Mouse (Mus musculus) neural tube, embryonic 12.5 days (tissue): Measurements from ENCODE around the gene Kdm5b. TPM values are rescaled to one million over a fixed set of nuclear protein-coding genes. Genes with fewer than 3 reads are reported as not detected.

ENCODE experiments used
- ATAC-seq: fragments of 200-750 bp; cut with Nextera tagmentation; 2 replicates; pipeline ENCODE4 v1.8.0; 2017; ENCODE audit warnings: low read depth, mild to moderate bottlenecking, moderate TSS enrichment, moderate library complexity; ENCODE audit not compliant: low FRiP score
- H3K27ac ChIP-seq: fragments of 300-500 bp; sonication (generic); 2 replicates; pipeline ENCODE4 v1.5.1; 2016
- H3K27me3 ChIP-seq: fragments of 300-500 bp; sonication (generic); replicated peaks from 2 replicates; pipeline ENCODE4 v1.6.1; 2016; ENCODE audit warnings: mild to moderate bottlenecking
- H3K36me3 ChIP-seq: fragments of 300-500 bp; sonication (generic); 2 replicates; pipeline ENCODE4 v1.6.1; 2016; ENCODE audit warnings: mild to moderate bottlenecking
- H3K4me1 ChIP-seq: fragments of 300-500 bp; sonication (generic); 2 replicates; pipeline ENCODE4 v1.6.1; 2016
- H3K4me2 ChIP-seq: fragments of 300-500 bp; sonication (generic); replicated peaks from 2 replicates; pipeline ENCODE4 v1.6.1; 2016; ENCODE audit warnings: mild to moderate bottlenecking
- H3K4me3 ChIP-seq: fragments of 300-500 bp; sonication (generic); 2 replicates; pipeline ENCODE4 v1.5.1; 2016
- H3K9ac ChIP-seq: fragments of 300-500 bp; sonication (generic); 2 replicates; pipeline ENCODE4 v1.6.1; 2016; ENCODE audit warnings: mild to moderate bottlenecking
- H3K9me3 ChIP-seq: fragments of 300-500 bp; sonication (generic); 2 replicates; pipeline ENCODE4 v1.6.1; 2016; ENCODE audit warnings: mild to moderate bottlenecking
- WGBS: fragments of 180-500 bp; shearing (Covaris S2); methylation state at CpG from one replicate; pipeline ENCODE4 v1.1.7; 2016; 5-methylcytosine and 5-hydroxymethylcytosine counted together
- polyA plus RNA-seq: library from polyadenylated mRNA; unstranded; fragments of >200 nt; fragmentation: Nextera tagmentation; extraction: Ambion mirVana; gene quantifications from 2 replicates; pipeline ENCODE4 v1.2.1, GENCODE M21; 2016

Kdm5b gene
- polyA plus RNA-seq, 1 experiment from 2014 or later: 108 TPM

DNA sequence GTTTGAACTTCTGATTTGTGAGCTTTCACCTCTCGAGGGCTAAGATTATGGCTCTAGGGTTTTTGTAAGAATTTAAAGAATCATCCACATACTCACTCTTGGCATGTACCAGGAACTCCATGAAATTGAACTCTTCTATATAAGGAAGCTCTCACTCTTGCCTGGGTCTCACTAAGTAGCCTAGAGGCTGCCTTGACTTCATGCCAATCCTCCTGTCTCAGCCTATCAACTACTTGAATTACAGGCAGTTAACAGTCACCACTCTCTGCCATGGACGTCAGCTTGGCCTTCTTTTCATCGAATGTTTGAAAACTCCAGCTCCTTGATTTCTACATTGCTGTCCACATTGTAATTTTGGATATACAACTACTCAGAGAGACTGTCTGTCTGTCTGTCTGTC is 7.6 kb upstream of the Kdm5b start:
- Histone ChIP-seq H3K27me3 (no peaks in the 10 kb centered on the region), H3K9ac (no peak overlapping the region), H3K4me1 (peaks cover 12% of the 10 kb centered on the region), H3K4me2 (no peak overlapping the region), H3K4me3 (no peak overlapping the region), H3K36me3 (no peaks in the 10 kb centered on the region), H3K27ac (no peak overlapping the region), H3K9me3 (no peaks in the 10 kb centered on the region)
- 68% methylated on average over 3 of the region's 3 CpGs for WGBS
- ATAC-seq: no peak

DNA sequence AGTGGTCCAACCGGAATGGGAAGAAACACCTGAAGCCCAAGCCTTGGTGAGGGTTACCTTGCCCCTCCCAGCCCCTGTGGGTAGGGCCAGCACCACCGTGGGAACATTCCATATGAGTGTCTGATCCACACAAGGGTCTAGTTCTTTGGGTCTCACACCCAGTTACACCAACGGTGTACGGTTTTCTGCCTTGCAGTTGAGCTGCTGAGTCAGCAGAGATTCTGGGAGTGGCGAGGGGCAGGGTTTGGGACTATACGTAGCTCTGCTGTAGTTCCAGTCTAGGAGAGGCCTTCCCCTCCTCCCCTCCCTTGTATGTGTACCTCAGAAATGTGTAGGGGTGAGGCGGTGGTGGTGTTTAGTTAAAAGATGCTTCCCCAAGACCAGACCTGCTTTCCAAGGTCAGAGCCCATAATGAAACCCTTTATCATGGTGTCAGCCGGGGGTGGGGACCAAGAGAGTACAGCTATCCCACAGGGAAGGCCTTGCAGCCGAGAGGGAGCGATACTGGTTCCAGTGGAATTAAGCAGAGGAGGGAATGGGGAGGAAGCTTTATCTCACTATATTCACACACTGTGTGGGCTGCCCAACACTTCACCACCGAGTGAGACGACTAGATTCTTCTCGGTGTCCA is 4.6 kb upstream of the Kdm5b start:
- Histone ChIP-seq H3K27me3 (no peaks in the 10 kb centered on the region), H3K27ac (no peak overlapping the region), H3K36me3 (no peaks in the 10 kb centered on the region), H3K4me3 (no peak overlapping the region), H3K9ac (no peak overlapping the region), H3K4me1 (peaks cover 12% of the 10 kb centered on the region), H3K9me3 (no peaks in the 10 kb centered on the region), H3K4me2 (peak overlapping the region; percentile 94)
- WGBS: 31% methylated on average over 13 of the region's 13 CpGs
- no peak for ATAC-seq

DNA sequence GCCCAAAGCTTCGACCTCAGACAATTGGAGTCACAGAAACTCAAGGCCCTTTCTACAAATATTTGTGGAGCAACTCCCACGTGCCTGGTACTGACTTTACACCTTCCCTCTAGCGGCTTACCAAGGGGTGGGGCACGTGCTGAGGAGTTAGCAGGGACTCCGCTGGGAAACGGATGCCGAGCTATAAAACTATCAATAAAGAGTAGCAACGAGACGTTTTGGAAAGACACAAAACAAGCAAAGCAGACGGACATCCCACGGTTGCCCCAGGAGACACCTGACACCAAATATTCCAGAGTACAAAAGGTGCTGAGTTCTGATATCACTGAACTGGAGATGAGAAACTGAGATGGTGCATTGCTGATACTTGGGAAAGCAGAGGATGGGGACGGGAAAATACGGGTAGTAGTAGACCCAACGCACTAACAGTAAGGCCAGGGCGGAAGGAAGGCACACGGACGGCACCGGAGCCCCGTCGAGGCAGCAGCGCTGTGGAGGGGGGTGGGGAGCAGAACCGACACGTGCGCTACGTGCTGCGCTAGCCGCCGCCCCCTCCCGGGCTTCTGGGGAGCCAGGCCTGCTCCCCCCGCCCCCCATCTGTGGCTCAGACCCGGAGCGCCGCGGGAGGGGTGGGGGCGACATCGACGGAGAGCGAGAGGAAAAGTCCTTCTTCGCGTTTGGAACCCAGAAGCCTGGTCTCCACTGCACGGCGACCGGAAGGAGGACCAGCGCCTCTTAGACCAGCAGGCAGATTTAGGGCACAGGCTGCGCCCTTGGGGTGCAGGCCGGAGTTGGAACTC is 3.9 kb upstream of the Kdm5b start:
- Histone ChIP-seq H3K4me2 (peak overlapping the region; percentile 94), H3K4me3 (peak overlapping the region; percentile 68), H3K4me1 (peaks cover 12% of the 10 kb centered on the region), H3K27ac (peak overlapping the region; percentile 87), H3K9ac (peak overlapping the region; percentile 83), H3K9me3 (no peaks in the 10 kb centered on the region), H3K36me3 (no peaks in the 10 kb centered on the region), H3K27me3 (no peaks in the 10 kb centered on the region)
- WGBS: 2% methylated on average over 46 of the region's 46 CpGs
- peak; percentile 37 for ATAC-seq

DNA sequence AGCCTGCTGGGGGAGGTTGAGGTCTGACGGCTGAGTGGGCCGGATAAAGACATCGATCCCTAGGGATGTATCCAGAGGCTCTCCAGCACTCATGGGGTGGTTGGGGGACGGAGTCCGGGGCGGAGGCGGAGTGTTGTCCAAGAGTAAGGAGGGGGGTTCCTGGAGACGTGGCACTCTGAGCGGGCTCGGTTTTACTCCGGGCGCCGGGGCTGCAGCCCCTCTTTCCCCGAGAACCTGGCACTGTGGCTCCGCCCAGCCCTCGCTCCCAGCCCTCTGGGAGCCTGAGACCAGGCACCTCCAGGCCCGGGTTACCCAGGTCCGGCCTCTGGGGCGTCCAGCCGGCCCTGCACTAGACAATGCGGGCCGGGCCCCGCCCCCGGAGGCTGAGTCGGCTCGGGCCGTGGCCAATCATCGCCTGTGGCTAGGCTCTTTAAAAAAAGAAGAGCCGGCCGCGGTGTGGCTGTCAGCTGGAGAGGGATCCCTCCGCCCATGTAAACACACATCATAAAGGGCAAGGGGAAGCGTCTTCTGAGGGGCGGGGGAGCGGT is 3.2 kb upstream of the Kdm5b start:
- peak; percentile 96 for ATAC-seq
- Histone ChIP-seq H3K9ac (peak overlapping the region; percentile 83), H3K27ac (peak overlapping the region; percentile 87), H3K27me3 (no peaks in the 10 kb centered on the region), H3K4me1 (peaks cover 12% of the 10 kb centered on the region), H3K9me3 (no peaks in the 10 kb centered on the region), H3K4me2 (peak overlapping the region; percentile 94), H3K36me3 (no peaks in the 10 kb centered on the region), H3K4me3 (peak overlapping the region; percentile 68)
- WGBS: 0% methylated on average over 35 of the region's 35 CpGs

DNA sequence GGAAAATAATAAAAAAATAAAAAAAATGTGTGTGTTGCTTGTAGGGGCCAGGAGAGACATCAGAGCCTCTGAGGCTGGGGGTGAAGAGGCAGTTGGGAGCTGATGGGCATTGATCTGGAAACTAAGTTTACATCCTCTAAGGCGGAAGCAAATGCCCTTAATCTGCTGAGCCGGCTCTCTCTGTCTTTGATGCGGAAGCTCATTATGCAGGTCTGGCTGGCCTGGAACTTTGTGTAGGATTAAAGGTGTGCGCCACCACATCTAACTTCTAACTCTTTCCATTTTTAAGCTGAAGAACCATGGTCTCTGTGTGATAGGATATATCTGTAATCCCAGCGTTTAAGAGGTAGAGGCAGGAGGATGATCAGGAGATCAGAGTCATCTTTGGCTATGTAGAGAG is 1.5 kb upstream of the Kdm5b start:
- no peaks in the 10 kb centered on the region for H3K27me3 ChIP-seq
- no peak overlapping the region for H3K9ac ChIP-seq
- H3K36me3 ChIP-seq: no peaks in the 10 kb centered on the region
- WGBS: 65% methylated on average over 5 of the region's 5 CpGs
- ATAC-seq: no peak
- no peak overlapping the region for H3K4me2 ChIP-seq
- H3K4me3 ChIP-seq: no peak overlapping the region
- no peak overlapping the region for H3K27ac ChIP-seq
- H3K9me3 ChIP-seq: no peaks in the 10 kb centered on the region
- H3K4me1 ChIP-seq: peaks cover 20% of the 10 kb centered on the region

DNA sequence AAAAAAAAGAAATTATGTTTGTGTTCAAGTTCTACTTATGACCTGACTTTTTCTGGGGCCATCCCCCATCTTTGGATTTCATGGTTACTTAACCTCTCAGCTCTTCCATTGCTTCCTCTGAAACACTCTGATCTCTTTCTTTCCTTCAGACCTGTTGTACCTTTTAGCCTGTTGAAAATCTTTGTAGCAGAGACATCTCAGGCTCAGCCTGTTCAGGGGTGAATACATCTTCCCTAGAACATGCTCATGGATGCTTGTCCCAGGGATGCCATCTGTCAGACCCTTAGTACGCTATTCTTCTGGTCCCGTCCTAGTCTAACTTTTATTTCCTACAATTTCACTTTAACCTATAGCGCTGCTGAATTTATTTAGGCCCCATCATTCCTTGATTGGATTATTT is 745 bp upstream of the Kdm5b start:
- no peak overlapping the region for H3K27ac ChIP-seq
- H3K9me3 ChIP-seq: no peaks in the 10 kb centered on the region
- H3K27me3 ChIP-seq: no peaks in the 10 kb centered on the region
- WGBS: 73% methylated on average over 3 of the region's 3 CpGs
- no peaks in the 10 kb centered on the region for H3K36me3 ChIP-seq
- peaks cover 23% of the 10 kb centered on the region for H3K4me1 ChIP-seq
- H3K4me2 ChIP-seq: no peak overlapping the region
- H3K9ac ChIP-seq: no peak overlapping the region
- ATAC-seq: no peak
- H3K4me3 ChIP-seq: no peak overlapping the region

DNA sequence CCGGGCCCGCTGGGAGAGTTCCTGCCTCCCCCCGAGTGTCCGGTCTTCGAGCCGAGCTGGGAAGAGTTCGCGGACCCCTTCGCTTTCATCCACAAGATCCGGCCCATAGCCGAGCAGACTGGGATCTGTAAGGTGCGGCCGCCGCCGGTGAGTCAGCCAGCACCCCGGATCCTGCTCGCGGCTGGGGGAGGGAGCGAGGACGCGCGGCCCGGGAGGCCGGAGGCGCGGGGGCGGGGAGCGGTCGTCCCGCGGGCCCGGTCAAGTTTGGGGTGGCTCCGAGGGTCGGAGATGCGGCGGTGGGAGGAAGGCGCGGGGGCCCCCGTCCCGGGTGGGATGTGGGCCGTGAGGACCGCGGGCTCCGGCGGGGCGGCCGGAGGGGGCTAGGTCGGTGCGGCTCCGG is 425 bp downstream of the Kdm5b start:
- Histone ChIP-seq H3K36me3 (no peaks in the 10 kb centered on the region), H3K9ac (peak overlapping the region; percentile 100), H3K27me3 (no peaks in the 10 kb centered on the region), H3K9me3 (no peaks in the 10 kb centered on the region), H3K4me2 (peak overlapping the region; percentile 76), H3K4me3 (peak overlapping the region; percentile 100), H3K27ac (peak overlapping the region; percentile 92), H3K4me1 (peaks cover 22% of the 10 kb centered on the region)
- 0% methylated on average over 48 of the region's 50 CpGs for WGBS
- ATAC-seq: 0 out of 2 replicates have a peak, but pooled peaks have one; percentile 1

DNA sequence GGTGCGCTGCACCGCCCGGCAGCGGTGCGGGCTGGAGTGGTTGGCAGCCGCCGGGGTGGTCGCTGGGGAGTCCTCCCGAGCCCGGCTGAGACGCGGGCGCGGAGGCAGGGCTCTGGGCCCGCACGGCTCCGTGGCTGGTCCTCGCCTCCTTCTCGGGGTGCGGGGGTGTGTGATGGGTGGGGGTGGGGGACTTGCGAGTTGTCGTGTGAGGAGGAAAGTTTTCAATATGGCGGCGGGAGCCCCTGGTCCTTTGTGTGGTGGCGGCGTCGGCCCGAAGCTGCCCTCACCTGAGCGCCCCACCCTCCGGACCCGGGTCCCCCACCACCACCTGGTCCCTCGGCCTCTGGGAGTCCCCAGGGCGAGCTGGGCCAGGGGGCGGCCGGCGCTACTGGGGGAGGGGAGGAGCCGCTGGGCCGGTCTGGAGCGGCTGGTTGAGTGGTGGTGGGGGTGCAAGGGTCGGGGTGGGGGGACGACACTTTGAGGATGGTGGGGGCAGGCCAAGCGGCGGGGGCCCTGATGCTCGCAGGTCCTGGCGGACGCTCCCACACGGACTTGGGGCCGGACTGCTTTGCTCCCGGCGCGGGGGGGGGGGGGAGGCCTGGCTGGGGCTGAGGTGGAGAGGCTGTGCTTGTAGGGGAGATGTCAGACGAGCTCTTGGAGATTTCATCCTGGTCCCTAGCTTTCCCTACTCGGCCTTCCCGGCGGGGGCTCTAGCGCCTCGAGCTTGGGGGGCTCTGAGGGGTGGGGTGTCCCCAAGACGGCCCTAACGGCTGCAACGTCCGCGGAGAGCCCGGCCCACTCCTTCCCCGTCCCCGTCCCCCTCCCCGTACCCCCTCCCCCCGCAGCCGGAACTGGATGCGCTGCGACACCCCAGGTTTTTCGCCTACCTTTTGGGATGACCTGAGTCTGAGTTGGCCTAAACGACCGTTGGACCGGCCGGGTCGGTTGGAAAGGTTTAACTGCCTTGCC is 1.1 kb downstream of the Kdm5b start:
- H3K4me1 ChIP-seq: peaks cover 18% of the 10 kb centered on the region

DNA sequence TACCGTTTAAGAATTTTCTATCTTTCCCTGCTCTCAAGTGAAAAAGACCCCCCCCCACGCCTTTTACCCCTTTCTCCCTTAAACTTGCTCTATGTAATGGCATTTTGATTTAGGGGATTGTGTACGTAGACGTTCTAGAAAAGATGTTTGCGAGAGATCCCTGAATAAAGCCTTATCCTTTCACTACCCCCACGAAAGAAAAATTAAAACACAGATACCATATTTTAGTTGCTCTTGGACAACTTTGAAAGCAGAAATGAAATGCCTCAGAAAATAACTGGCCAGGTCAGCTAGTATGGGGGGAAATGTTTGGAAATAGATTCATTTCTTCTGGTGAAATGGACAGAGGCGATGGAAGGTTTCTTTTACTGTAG is 1.8 kb downstream of the Kdm5b start:
- Histone ChIP-seq H3K4me3 (peak overlapping the region; percentile 100), H3K27ac (peak overlapping the region; percentile 32; the same call in 1 of the 2 replicates), H3K4me2 (peak overlapping the region; percentile 76), H3K4me1 (peaks cover 16% of the 10 kb centered on the region), H3K36me3 (no peaks in the 10 kb centered on the region), H3K9ac (peak overlapping the region; percentile 100), H3K27me3 (no peaks in the 10 kb centered on the region), H3K9me3 (no peaks in the 10 kb centered on the region)
- WGBS: 4% methylated on average over 7 of the region's 7 CpGs
- ATAC-seq: no peak

More for the DNA sequence above, 1.1 kb downstream of the Kdm5b start:
- under 1% methylated on average over 70 of the region's 76 CpGs for WGBS
- Histone ChIP-seq H3K9me3 (no peaks in the 10 kb centered on the region), H3K27ac (peak overlapping the region; percentile 92), H3K9ac (peak overlapping the region; percentile 100), H3K36me3 (no peaks in the 10 kb centered on the region), H3K27me3 (no peaks in the 10 kb centered on the region), H3K4me3 (peak overlapping the region; percentile 100), H3K4me2 (peak overlapping the region; percentile 76)
- peak; percentile 11; the same call in 1 of the 2 replicates for ATAC-seq

DNA sequence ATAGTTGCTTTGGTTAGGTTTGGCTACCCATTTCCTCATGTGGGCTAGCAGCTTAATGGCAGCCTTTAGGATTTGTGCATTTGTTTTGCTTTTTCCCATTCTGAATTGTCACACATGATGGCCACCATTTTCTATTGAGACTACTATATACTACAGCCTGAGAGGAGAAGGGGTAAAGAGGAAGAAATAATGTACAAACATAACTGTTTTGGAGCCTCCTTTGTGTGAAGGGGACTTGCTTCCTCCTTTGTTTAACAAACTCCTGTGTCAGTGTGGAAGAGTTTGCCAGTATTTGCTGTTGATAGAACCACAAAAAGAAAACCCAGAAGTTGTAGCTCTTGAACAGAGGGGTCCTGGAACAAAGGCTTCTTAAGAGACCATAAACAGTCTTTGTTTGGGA is 2.5 kb downstream of the Kdm5b start:
- H3K4me2 ChIP-seq: peak overlapping the region; percentile 76
- H3K27ac ChIP-seq: no peak overlapping the region
- H3K27me3 ChIP-seq: no peaks in the 10 kb centered on the region
- no peak overlapping the region for H3K9ac ChIP-seq
- H3K36me3 ChIP-seq: no peaks in the 10 kb centered on the region
- peak overlapping the region; percentile 100 for H3K4me3 ChIP-seq
- no peak for ATAC-seq
- peaks cover 19% of the 10 kb centered on the region for H3K4me1 ChIP-seq
- H3K9me3 ChIP-seq: no peaks in the 10 kb centered on the region

DNA sequence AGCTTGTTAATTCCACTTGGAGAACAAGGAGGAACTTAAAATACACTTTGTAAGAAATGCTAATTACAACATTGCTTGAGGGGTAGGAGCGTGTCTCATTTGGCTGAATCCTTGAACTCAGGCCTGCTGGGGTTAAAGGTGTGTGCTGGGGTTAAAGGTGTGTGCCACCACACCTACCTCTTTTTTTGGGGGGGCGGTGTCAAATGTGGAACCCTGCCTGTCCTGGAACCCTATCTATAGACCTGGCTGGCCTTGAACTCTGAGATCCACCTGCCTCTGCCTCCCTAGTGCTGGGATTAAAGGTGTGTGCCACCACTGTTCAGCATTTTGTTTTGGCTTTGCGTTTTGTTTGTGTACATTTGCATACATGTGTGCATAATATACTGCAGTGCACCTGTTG is 3.8 kb downstream of the Kdm5b start:
- Histone ChIP-seq H3K9me3 (no peaks in the 10 kb centered on the region), H3K27me3 (no peaks in the 10 kb centered on the region), H3K4me1 (peaks cover 20% of the 10 kb centered on the region), H3K4me3 (no peak overlapping the region), H3K36me3 (no peaks in the 10 kb centered on the region), H3K4me2 (no peak overlapping the region), H3K9ac (no peak overlapping the region), H3K27ac (no peak overlapping the region)
- no peak for ATAC-seq
- WGBS: 86% methylated on average over 3 of the region's 3 CpGs

DNA sequence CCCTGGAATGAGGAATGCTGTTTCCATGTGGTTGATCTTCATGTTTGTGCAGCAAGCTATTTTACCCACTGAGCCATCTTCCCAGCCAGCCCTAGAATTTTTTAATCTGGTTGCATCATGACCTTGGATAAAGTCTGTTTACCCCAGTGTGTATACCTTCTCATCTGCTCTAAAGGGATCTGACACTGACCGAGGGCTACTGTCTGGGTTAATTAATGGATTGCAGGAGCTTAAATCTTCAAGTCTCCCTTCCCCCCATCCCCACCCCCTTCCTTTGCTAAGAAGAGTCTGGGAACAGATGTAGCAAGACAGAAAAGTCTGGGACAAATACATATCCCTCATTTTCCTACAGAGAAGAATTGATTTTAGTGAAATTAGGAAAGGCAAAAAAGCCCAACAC is 7.5 kb downstream of the Kdm5b start:
- H3K27ac ChIP-seq: no peak overlapping the region
- H3K9ac ChIP-seq: no peak overlapping the region
- no peaks in the 10 kb centered on the region for H3K9me3 ChIP-seq
- no peaks in the 10 kb centered on the region for H3K27me3 ChIP-seq
- H3K4me1 ChIP-seq: peaks cover 14% of the 10 kb centered on the region
- H3K36me3 ChIP-seq: no peaks in the 10 kb centered on the region
- H3K4me3 ChIP-seq: no peak overlapping the region
- WGBS: 30% methylated on average over 1 of the region's 1 CpGs
- ATAC-seq: no peak
- H3K4me2 ChIP-seq: no peak overlapping the region
